Comparison of ENCODE assay signal across 8 mouse cellular contexts in genomic region chr12:106055799-106056198, GRCm38 (mm10). TPM values are rescaled to one million over a fixed set of nuclear protein-coding genes. Genes with fewer than 3 reads are reported as not detected.
DNase-seq lines count a peak whose midpoint lies in the region; ATAC-seq and TF ChIP-seq lines count a peak whose summit lies in the region.

No protein-coding gene starts in this region.

- H3K4me1 ChIP-seq in E14TG2a.4 (replicated peaks; ENCODE audit: low read depth, low read length): peaks cover 32% of the 10 kb centered on the region
- no peaks in the 10 kb centered on the region for H3K4me1 ChIP-seq in bone marrow, adult 2 months (ENCODE audit: control insufficient read depth, insufficient read depth, low read length)
- no peaks in the 10 kb centered on the region for H3K4me1 ChIP-seq in embryonic fibroblast, embryonic 13.5 days (ENCODE audit: control insufficient read depth, insufficient read depth, low read length)
- peaks cover 14% of the 10 kb centered on the region for H3K4me1 ChIP-seq in heart, embryonic 10.5 days
- H3K4me1 ChIP-seq in lung, embryonic 14.5 days (ENCODE audit: insufficient read depth): no peaks in the 10 kb centered on the region

- peaks cover 84% of the 10 kb centered on the region for H3K36me3 ChIP-seq in E14TG2a.4 (ENCODE audit: insufficient read depth, low read length)
- H3K36me3 ChIP-seq in heart, embryonic 10.5 days: peaks cover 14% of the 10 kb centered on the region
- H3K36me3 ChIP-seq in lung, embryonic 14.5 days (ENCODE audit: insufficient read depth): peaks cover 28% of the 10 kb centered on the region

- H3K9me3 ChIP-seq in E14TG2a.4 (ENCODE audit: low read length): no peaks in the 10 kb centered on the region
- no peaks in the 10 kb centered on the region for H3K9me3 ChIP-seq in heart, embryonic 10.5 days
- H3K9me3 ChIP-seq in lung, embryonic 14.5 days (ENCODE audit: low read depth, low read length): no peaks in the 10 kb centered on the region

- H3K4me2 ChIP-seq in lung, embryonic 14.5 days: no peak overlapping the region

- no peak for TF ChIP-seq POLR2A in bone marrow, adult 2 months (IDR thresholded peaks at IDR 0.05; ENCODE audit: borderline replicate concordance, control insufficient read depth, low read depth, low read length)
- no peak for TF ChIP-seq POLR2A in embryonic fibroblast, embryonic 13.5 days (IDR thresholded peaks at IDR 0.05; ENCODE audit: low read depth, low read length)

- WGBS in bone marrow, adult 2 months: 36% methylated on average over 6 of the region's 6 CpGs
- WGBS in heart, embryonic 10.5 days: 43% methylated on average over 6 of the region's 6 CpGs
- 37% methylated on average over 6 of the region's 6 CpGs for WGBS in lung, embryonic 14.5 days

- peak; percentile 93 for TF ChIP-seq CTCF in E14TG2a.4 (conservative IDR thresholded peaks at IDR 0.05; ENCODE audit: low read length)
- TF ChIP-seq CTCF in bone marrow, adult 2 months (IDR thresholded peaks at IDR 0.05; ENCODE audit: control insufficient read depth, insufficient read depth, low read length): peak; percentile 89
- peak; percentile 87; the same call in 1 of the 2 replicates for TF ChIP-seq CTCF in embryonic fibroblast, embryonic 13.5 days (IDR thresholded peaks at IDR 0.05; ENCODE audit: borderline replicate concordance, insufficient read depth, low read length)
- peak; percentile 100 for TF ChIP-seq CTCF in layer of hippocampus, adult 2 months (conservative IDR thresholded peaks at IDR 0.05)
- TF ChIP-seq CTCF in lung, embryonic 14.5 days (IDR thresholded peaks at IDR 0.05; ENCODE audit: low read depth): peak; percentile 97

- peak; percentile 75; the same call in 1 of the 2 replicates for ATAC-seq in lung, embryonic 14.5 days (ENCODE audit: insufficient read depth)

- no peak overlapping the region for H3K27ac ChIP-seq in bone marrow, adult 2 months (ENCODE audit: control insufficient read depth, insufficient read depth, low read depth, low read length, poor library complexity)
- no peak overlapping the region for H3K27ac ChIP-seq in embryonic fibroblast, embryonic 13.5 days (ENCODE audit: insufficient read depth, low read length)
- H3K27ac ChIP-seq in heart, embryonic 10.5 days: no peak overlapping the region
- peak overlapping the region; percentile 59 for H3K27ac ChIP-seq in layer of hippocampus, adult 2 months
- H3K27ac ChIP-seq in lung, embryonic 14.5 days (ENCODE audit: low read depth): no peak overlapping the region

- no peak overlapping the region for H3K4me3 ChIP-seq in E14TG2a.4 (replicated peaks; ENCODE audit: low read length)
- no peak overlapping the region for H3K4me3 ChIP-seq in bone marrow, adult 2 months (replicated peaks; ENCODE audit: control insufficient read depth, low read depth, low read length)
- H3K4me3 ChIP-seq in embryonic fibroblast, embryonic 13.5 days (ENCODE audit: insufficient read depth, low read length): no peak overlapping the region
- H3K4me3 ChIP-seq in heart, embryonic 10.5 days: no peak overlapping the region
- no peak overlapping the region for H3K4me3 ChIP-seq in layer of hippocampus, adult 2 months
- H3K4me3 ChIP-seq in lung, embryonic 14.5 days (ENCODE audit: low read depth, low read length): no peak overlapping the region

- peak; percentile 91 for DNase-seq in heart, embryonic 10.5 days (ENCODE audit: low spot score)
- peak; percentile 81 to 94 for DNase-seq in layer of hippocampus, adult 2 months (ENCODE audit: low spot score in 2 of 2)
- peak; percentile 91 for DNase-seq in lung, embryonic 14.5 days
- DNase-seq in ovary, postnatal 14 days (ENCODE audit: low spot score): peak; percentile 73
- DNase-seq in thymus, postnatal 10 days (ENCODE audit: low spot score in 2 of 2): peak; percentile 30 to 77

- H3K9ac ChIP-seq in lung, embryonic 14.5 days: no peak overlapping the region

- no peaks in the 10 kb centered on the region for H3K27me3 ChIP-seq in E14TG2a.4 (ENCODE audit: insufficient read depth, low read length)
- no peaks in the 10 kb centered on the region for H3K27me3 ChIP-seq in heart, embryonic 10.5 days (ENCODE audit: insufficient read depth, poor library complexity, severe bottlenecking)
- no peaks in the 10 kb centered on the region for H3K27me3 ChIP-seq in lung, embryonic 14.5 days (ENCODE audit: insufficient read depth, low read length)

RNA-seq across cellular contexts. Expression of gene Vrk1, which starts 45.8 kb away (rescaled TPM):
- 57.4 and 65.8 TPM in 2 replicates for polyA plus RNA-seq in bone marrow, adult 2 months (2011; ENCODE audit: insufficient read depth, insufficient read length, low replicate concordance, missing spikeins)
- polyA plus RNA-seq in embryonic fibroblast, embryonic 13.5 days (2011; ENCODE audit: insufficient read length, low read depth, missing spikeins): 18.9 and 28.2 TPM in 2 replicates
- polyA plus RNA-seq in heart, embryonic 10.5 days (2016; fragmentation: Nextera tagmentation; extraction: Ambion mirVana): 62.9 and 76.4 TPM in 2 replicates
- total RNA-seq in layer of hippocampus, adult 2 months (2021): 10 to 100 TPM; 18.7 to 21.3 TPM
- polyA plus RNA-seq in lung, embryonic 14.5 days (2014; fragmentation: Nextera tagmentation; extraction: Ambion mirVana): 86.2 and 86.6 TPM in 2 replicates
